Mouse (Mus musculus) heart, postnatal 0 days (tissue): ENCODE measurements around the gene Lrrc3c.

Experiments
- CTCF ChIP-seq: IDR thresholded peaks from 2 replicates; pipeline ENCODE4 v1.5.1; 2016; ENCODE audit warnings: antibody characterized with exemption, control low read depth, low read depth
- EP300 ChIP-seq: IDR thresholded peaks from 2 replicates; pipeline ENCODE4 v1.6.1; 2016; ENCODE audit warnings: antibody characterized with exemption, low read depth

DNA sequence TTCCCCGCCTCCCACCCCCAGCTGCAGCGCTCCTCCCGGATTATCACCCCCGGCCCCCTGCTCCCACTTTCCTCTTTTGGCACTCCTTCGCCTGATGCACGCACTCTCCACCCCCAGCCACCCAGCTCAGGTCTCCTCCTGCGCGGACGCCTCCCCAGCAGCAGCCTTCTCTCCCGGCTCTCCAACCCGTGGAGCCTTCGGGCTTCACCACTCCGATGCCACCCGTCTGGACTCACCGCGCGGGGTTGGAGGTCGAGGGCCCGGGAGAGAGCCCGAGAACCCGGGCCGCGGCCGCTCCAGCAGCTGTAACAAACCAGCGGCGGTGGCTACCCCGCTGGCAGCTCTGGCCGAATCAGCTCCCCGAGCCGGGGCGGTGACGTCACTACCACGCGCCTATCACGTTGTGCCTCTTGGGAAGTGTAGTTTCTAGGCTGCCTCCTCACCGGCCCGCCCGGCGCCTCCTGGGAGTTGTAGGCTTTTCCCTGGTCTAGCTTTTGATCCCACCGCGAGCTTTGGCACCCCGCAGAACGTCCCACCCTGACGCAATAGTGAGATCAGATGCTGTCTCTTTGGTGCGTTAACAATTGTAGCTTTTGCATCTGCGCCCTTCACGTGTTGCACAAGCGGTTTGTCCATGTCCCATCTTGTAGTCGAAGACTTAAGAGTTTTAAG is 11.1 kb upstream of the Lrrc3c start, which contains the start of gene Ormdl3:
- no peak for TF ChIP-seq CTCF
- TF ChIP-seq EP300 = no peak
